Mouse (Mus musculus) brown adipose tissue, adult 24 weeks (tissue): Measurements from ENCODE around the gene Atxn10. TPM values are rescaled to one million over a fixed set of nuclear protein-coding genes. Genes with fewer than 3 reads are reported as not detected.
"Not testable (repeated sequence)": the region's sequence is repeated elsewhere in the genome, so short reads cannot be mapped to it uniquely, and the experiment has no call there.

Source experiments
- H3K27ac ChIP-seq: fragments of 200-500 bp; replicated peaks from 2 replicates; pipeline ENCODE4 v1.5.1; 2012; ENCODE audit warnings: low read depth, mild to moderate bottlenecking, low read length
- H3K4me1 ChIP-seq: fragments of 200-500 bp; 2 replicates; pipeline ENCODE4 v1.6.1; 2012; ENCODE audit warnings: low read length, mixed read lengths; ENCODE audit not compliant: control insufficient read depth, insufficient read depth, insufficient read length
- H3K4me3 ChIP-seq: fragments of 200-500 bp; 2 replicates; pipeline ENCODE4 v1.5.1; 2012; ENCODE audit warnings: low read depth, mild to moderate bottlenecking, low read length, moderate library complexity; ENCODE audit not compliant: insufficient read depth
- polyA plus RNA-seq: library from polyadenylated mRNA; stranded (reverse); fragments of >200 nt; gene quantifications from 2 replicates; pipeline ENCODE4 v1.2.4, GENCODE M21; 2012; ENCODE audit not compliant: missing spikeins, insufficient read depth, insufficient read length

The Atxn10 gene
- polyA plus RNA-seq, 1 experiment = 45.7 TPM

GRCm38 (mm10) chr15:85323214-85323613, 12.8 kb upstream of the Atxn10 start:
- H3K27ac ChIP-seq = no peak overlapping the region
- H3K4me1 ChIP-seq = no peaks in the 10 kb centered on the region
- no peak overlapping the region for H3K4me3 ChIP-seq

- H3K4me3 ChIP-seq = no peak overlapping the region
- no peaks in the 10 kb centered on the region for H3K4me1 ChIP-seq
- no peak overlapping the region for H3K27ac ChIP-seq
Measured at GRCm38 (mm10) chr15:85324426-85324825, 11.6 kb upstream of the Atxn10 start.

- H3K27ac ChIP-seq = no peak overlapping the region
- no peak overlapping the region for H3K4me3 ChIP-seq
- no peaks in the 10 kb centered on the region for H3K4me1 ChIP-seq
Measured at GRCm38 (mm10) chr15:85327808-85328207, 8.2 kb upstream of the Atxn10 start.

- not testable (repeated sequence) for H3K4me1 ChIP-seq, H3K27ac ChIP-seq, H3K4me3 ChIP-seq
Measured at GRCm38 (mm10) chr15:85328455-85328854, 7.6 kb upstream of the Atxn10 start.

DNA sequence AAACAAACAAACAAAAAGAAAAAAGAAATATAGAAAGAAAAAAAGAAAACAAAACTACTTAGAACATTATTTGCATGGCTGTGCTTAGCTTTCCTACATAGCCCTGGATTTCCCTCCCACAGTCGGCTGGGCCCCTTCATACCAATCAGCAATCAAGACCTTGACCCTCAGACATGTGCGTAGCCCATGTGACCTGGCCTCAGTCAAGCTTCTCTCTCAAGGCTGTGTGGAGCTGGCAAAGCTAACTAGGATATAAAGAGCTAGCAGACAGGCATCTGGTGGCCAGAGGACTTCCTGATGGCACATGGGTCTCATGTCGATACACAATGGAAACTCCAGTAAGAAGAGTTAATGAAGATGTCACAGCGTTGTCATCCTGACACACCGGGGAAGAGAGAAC, 6.9 kb upstream of the Atxn10 start:
- Histone ChIP-seq H3K4me3 (no peak overlapping the region), H3K27ac (no peak overlapping the region), H3K4me1 (no peaks in the 10 kb centered on the region)

DNA sequence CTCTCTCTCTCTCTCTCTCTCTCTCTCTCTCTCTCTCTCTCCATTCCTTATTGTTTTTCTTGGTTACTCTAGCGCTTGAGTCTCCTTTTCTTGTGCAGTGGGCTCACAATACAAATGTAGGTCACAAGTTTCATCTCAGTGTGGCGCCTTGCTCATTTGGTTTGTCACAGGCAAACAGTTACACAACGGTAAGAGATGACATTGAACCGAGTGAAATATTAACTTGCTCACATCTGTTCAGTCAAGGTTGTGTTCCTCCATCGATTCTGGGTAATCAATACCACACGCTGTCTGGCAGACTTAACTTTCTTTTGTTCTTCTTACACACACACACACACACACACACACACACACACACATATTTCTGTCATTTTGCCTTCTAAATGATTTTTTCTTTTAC, 6.0 kb upstream of the Atxn10 start:
- Histone ChIP-seq H3K4me3 (no peak overlapping the region), H3K27ac (no peak overlapping the region), H3K4me1 (no peaks in the 10 kb centered on the region)

GRCm38 (mm10) chr15:85333511-85333910, 2.5 kb upstream of the Atxn10 start:
- H3K27ac ChIP-seq, H3K4me3 ChIP-seq, H3K4me1 ChIP-seq: not testable (repeated sequence)

DNA sequence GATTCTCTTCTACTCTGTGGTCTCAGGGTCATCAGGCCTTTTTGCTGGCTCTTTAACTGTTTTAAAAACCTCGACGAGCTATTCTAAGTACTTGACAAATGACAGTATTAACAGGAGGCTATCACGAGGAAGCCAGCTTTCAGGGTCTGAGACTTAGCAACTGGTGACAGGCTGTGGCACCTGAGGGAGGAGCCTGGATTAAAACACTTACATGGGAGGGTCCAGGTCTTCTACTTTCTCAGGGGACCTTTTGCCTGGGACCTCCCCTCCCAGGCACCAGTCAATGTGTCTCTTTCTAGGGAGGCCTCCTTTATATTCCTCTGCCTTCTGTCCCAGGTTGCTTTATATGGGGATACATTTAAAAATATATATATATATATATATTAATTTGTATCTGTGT, 1.8 kb upstream of the Atxn10 start:
- no peaks in the 10 kb centered on the region for H3K4me1 ChIP-seq
- H3K27ac ChIP-seq = no peak overlapping the region
- H3K4me3 ChIP-seq = no peak overlapping the region

DNA sequence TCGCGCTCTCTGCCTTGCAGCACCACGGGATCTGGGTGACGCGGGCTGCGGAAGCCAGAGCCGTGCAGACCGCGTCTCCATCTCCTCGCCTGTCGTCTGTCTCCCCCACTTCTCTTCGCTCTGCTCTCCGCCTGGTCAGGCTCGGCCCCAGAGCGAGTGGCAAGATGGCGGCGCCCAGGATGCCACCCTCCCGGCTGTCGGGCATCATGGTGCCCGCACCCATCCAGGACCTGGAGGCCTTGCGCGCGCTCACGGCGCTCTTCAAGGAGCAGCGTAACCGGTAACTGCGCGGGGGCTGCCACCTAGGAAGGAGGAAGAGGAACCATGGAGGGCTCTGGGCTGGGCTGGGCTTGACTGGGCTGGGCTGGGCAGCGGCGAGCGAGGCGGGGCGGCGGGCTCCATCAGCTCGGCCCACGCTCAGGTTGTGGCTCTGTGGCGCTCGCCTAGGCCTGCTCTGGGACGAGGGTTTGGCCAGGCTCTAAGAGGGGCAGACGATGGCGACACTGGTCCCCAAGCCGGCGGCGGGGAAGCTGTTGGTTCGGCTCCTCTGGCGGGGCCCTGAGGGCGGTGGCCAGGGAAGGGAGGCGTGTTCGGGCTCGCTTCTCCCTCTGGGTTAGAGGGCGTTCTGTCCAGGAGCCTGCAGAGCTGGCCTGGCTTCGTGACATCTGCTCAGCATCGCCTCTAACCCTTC, 401 bp downstream of the Atxn10 start:
- H3K4me3 ChIP-seq = peak overlapping the region; percentile 93
- no peaks in the 10 kb centered on the region for H3K4me1 ChIP-seq
- H3K27ac ChIP-seq = peak overlapping the region; percentile 86

- Histone ChIP-seq H3K27ac (no peak overlapping the region), H3K4me3 (peak overlapping the region; percentile 93), H3K4me1 (no peaks in the 10 kb centered on the region)
Measured at GRCm38 (mm10) chr15:85337219-85337618, 1.2 kb downstream of the Atxn10 start.

- Histone ChIP-seq H3K4me1 (no peaks in the 10 kb centered on the region), H3K4me3 (no peak overlapping the region), H3K27ac (no peak overlapping the region)
Measured at GRCm38 (mm10) chr15:85337979-85338378, 1.9 kb downstream of the Atxn10 start.

DNA sequence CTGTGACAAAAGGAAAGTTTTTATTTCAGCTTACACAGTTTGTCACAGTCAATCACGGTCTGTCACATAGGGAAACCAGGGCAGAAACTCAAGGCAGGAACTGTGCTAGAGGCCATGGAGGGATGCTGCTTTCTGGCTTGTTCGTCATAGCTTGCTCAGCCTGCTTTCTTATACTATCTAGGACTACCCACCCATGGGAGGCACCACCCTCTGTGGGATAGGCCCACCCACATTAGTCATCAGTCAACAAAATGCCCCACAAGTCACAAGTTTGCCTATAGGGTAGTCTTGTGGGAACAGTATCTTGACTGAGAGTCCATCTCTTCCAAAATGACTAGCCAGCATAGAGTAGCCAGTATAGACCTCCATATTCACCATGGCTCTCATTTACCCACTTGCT, 6.2 kb downstream of the Atxn10 start:
- H3K27ac ChIP-seq = no peak overlapping the region
- no peaks in the 10 kb centered on the region for H3K4me1 ChIP-seq
- H3K4me3 ChIP-seq = no peak overlapping the region

DNA sequence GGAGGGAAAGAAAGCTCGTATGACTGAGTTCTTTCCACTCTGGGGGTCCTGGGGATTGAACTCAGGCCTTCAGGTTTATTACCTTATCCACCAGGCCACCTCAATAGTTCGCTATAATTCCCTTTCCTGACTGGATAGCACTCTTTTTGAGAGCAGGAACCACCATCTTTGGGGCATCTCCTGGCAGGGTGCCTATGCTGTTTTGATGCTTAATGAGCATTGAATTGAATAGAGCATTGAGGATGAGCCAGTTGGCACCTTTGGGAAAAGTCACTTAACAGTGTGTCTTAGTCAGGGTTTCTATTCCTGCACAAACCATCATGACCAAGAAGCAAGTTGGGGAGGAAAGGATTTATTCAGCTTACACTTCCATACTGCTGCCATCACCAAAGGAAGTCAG, 8.6 kb downstream of the Atxn10 start:
- Histone ChIP-seq H3K4me1 (no peaks in the 10 kb centered on the region), H3K4me3 (no peak overlapping the region), H3K27ac (no peak overlapping the region)

DNA sequence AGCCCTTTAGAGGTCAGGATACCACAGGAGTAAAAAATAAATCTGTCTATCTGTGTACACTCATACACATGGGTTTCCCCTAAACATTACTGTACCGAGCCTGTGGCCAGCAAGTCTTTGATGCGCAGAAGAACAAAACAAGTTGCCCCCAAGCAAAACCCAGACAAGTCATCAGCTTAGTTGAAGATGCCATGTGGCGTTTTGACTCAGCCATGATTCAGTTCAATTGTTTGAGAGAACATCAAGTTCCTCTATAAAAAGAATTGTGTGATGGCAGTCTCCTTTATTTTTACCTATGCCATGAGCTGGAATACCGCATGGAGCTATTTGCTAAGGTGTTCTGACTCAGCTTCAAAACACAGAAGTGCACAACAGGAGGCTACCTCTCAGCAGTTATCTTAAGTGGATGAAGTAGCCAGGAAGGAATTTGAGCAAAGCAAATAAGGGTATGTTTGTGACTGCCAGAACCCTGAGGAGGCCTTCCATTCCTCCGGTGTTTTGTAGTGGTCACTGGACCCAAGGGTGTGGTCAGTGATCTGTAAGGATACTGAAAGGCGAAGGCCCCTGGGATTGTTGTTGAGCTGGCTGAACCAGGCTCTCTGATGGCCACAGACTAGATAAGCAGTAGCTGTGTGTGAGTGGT, 11.1 kb downstream of the Atxn10 start:
- Histone ChIP-seq H3K27ac (no peak overlapping the region), H3K4me3 (no peak overlapping the region), H3K4me1 (no peaks in the 10 kb centered on the region)

GRCm38 (mm10) chr15:85350144-85350543, 14.1 kb downstream of the Atxn10 start:
- H3K4me3 ChIP-seq = no peak overlapping the region

DNA sequence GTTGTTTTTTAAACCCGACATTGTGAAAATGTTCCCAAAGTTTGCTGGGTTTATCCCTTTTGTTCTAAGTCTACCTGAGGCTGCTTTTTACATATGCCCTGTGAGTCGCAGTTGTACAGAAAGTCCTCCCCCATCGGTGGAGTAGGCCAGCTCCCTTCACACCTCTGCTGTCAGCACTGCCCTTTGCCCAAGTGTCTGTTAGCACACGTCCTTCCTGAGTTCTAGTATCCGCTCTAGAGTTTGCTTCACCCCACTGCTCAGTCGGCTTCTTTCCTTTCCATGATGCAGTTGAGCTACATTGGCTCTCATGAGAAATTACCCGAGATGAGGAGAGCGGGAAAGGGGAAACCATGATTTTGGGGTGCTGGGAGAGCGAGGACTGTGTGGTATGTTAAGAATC, 18.0 kb downstream of the Atxn10 start:
- H3K4me1 ChIP-seq = peaks cover 4% of the 10 kb centered on the region; the same call in 1 of the 2 replicates
- no peak overlapping the region for H3K4me3 ChIP-seq
- no peak overlapping the region for H3K27ac ChIP-seq

More at GRCm38 (mm10) chr15:85350144-85350543, 14.1 kb downstream of the Atxn10 start:
- Histone ChIP-seq H3K27ac (no peak overlapping the region), H3K4me1 (peaks cover 4% of the 10 kb centered on the region; the same call in 1 of the 2 replicates)
